Mouse (Mus musculus) ES-E14 (cell line): ENCODE data around the gene Actr3.

Experiments used
- HCFC1 ChIP-seq: IDR thresholded peaks from 2 replicates; pipeline ENCODE4 v1.6.1; 2012; ENCODE audit warnings: low read length, inconsistent platforms, borderline replicate concordance; ENCODE audit not compliant: insufficient read depth
- ZNF384 ChIP-seq: IDR thresholded peaks from 2 replicates; pipeline ENCODE4 v1.6.1; 2012; ENCODE audit warnings: low read depth, low read length, inconsistent platforms

DNA sequence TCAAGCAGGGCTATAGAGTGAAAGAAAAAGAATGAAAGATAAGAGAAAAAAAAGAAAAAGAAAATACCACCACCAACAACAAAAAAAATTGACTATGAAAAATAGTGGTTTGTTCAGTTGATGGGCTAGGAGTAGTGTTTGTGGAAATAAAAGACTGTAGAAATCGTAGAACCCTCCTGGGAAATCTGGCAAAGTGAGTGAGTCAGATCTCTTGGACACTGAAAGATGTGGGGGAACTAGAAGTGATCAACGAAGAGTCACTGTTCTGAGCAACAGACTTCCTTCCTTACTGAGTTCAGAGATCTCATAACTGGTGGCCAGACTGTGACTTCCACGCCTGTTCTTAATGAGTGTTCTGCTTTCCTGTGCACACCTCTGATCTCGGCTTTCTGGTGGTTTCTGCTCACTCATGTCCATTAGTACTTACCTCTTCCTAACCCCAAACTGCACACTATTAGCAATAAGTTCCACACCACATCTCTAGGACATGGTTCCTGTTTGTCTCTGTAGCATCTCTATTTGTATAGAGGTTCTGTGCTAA is 37.7 kb upstream of the Actr3 start:
- TF ChIP-seq HCFC1: no peak
- TF ChIP-seq ZNF384: no peak
